Mouse (Mus musculus): Measurements from ENCODE around the gene Tecr.

Tecr gene

DNA sequence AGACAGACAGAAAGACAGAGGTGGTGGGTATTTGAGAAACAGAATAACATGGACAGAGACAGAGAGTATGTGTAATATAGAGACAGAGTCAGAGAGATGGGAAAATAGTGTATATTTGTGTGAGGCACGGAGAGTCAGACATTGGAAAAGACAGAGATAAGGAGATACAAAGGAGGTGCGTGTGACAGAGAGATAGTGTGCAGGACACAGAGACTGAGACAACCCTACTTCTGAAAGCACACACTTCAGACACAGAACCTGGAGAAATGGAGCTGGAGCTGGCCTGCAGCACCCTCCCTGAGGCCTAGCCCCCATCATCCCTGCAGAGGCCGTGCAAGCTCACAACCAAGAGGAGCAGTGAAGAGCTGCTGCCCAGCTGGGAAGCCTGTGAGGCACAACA lies 45.1 kb downstream of the Tecr start:
- DNase-seq, result no peak

DNA sequence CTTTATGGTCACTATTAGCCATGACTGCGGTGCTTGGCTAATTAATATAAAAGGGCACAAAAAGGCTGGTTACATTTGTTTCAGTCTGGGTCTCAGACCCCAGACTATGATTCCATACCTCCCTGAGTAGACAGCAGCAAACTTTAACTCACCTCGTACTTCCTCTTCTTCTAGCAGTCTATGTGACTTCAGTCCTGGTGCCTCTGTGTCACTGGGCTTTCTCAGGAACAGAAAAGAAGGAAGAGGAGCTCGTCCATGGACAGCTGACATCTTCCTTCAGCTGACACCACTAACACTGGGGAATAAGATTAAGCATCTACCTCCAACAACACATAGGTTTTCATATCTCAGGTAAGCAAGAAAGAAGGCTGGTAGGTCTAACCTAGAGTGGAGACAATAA lies 72.0 kb downstream of the Tecr start, which contains the start of gene Olfr370:
TSS of gene Olfr370 (plus strand) at position 45 of the 400 bp plus-strand sequence.
- no peak for DNase-seq

DNA sequence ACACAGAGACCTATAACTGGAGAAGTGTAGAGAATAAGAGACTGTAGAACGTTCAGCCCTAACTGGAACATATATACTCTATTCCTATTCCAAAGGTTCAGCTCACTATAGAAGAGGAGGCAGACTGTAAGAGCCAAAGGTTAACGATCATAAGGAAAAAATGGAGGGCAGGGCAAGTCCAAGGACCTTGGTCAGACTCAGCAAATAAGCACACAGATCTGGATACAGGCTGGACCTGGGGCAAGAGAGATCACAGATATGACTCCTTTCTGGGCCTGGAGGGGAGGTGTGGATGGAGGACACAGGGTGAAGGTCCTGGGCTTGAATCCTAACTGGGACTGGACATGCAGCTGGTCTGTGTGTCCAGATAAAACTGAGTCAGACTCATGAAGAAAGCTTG lies 73.0 kb downstream of the Tecr start:
- no peak for DNase-seq

Data from embryo, embryonic 11 days (tissue).